Mouse (Mus musculus): ENCODE data around the gene Rnase9. TPM values are rescaled to one million over a fixed set of nuclear protein-coding genes. Genes with fewer than 3 reads are reported as not detected.
A peak's percentile ranks its signal among the peaks of the same experiment; 100 is the strongest.
"Not testable (repeated sequence)": the region's sequence is repeated elsewhere in the genome, so short reads cannot be mapped to it uniquely, and the experiment has no call there.

Rnase9 gene
- total RNA-seq, 2 experiments from 2014 or later = not detected

DNA sequence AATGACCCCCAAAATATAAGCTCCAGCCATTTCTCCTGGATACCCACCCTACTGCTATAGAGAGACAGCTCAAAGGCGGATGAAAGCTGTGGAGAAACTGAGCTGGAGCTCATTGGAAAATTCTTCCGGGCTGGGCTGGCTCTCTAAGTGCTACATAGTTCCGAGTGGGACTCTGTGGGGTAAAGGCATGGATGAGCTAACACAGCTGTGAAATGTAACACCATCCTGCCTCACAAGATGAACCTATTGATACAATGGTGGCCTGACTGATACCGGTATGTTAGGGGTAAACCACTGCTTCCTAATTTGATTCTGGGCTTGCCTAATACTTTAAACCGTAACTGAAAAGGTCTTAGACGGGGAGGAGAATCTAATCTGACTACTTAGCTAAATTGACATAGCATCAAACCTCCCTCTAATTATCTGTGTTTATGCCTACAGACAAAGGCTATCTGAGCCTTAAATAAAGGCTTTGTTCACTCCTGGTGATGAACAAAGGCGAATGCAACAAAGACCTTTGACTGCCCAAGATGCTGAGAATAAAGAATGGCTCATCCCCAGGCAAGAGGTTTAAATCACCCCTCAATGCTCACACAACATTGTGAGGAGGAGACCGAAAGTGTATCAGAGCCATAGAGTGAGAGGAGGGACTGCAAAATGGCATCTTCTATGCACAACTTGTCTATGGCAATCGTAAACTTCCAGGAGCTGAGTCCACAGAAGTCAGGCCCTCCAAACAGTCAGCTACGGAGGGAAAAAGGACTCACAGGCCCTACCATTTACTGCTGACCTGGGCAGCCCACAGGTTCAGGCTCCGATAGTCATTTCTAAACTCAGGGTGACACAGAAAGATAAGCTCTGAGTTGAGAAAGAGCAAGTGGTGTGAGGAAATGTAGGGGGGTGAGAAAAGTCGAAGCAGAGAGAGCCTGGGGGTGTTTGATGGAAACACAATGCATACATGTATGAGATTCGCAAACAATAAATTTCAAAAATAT lies 12.9 kb upstream of the Rnase9 start:
- DNase-seq = no peak
- intact Hi-C loops (cut with DNase I; ENCODE audit: low total_unique reads) = no loop called here

DNA sequence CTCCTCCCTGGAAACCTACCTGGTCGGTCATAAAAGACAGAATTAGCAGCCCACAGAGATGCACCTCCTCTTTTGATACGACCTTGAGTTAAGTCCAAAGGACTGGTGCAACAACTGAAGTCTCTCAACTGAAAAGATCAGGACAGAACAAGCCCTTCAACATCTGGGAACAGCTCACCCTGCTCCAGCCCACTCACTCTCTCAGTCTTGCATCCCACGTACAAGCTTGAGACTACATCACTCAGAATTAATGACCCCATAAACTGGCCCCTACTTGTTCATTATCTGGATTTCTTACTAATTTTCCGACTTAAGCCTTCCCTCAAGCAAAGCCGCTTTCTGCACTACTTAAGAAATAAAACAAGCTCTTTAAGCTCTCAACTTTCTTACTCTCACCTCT lies 11.5 kb upstream of the Rnase9 start:
- intact Hi-C loops (cut with DNase I; ENCODE audit: low total_unique reads) = no loop called here
- DNase-seq = no peak

DNA sequence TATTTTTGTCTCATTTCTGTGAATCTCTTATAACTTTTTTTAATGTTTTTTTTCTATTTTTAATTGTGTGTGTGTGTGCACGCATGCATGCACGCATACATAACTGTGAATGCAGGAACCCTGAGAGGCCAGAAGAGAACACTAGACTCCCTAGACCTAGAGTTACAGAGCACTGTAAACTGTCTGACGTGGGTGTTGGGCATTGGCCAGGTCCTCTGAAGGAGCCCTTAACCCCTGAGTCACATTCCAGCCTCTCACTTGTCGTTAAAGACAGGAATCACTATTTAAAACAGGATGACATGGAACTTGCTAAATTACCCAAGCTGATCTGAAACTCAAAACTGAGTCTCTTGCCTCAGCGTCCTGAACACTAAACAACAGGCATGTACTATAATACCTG lies 10.3 kb upstream of the Rnase9 start:
- intact Hi-C loops (cut with DNase I; ENCODE audit: low total_unique reads) = no loop called here
- DNase-seq = no peak

DNA sequence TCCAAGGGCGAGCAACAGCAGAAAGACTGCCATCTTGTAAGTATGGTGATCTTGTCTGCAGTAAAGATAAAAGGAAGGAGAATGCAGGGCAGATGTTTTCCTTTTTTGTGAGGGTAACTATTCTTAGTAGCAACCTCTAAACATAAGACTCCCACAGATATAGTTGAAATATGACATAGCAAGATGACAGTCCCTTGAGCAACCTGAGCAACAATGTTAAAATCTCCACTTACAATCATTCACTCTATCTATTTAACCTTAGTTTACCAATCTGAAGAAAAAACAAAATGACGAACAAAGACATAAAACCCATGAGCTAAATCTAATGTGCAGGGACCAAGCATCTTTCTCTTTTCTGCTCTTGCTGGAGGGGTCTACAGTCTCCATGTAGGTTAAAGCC lies 8.4 kb upstream of the Rnase9 start, which contains the start of gene Rnase11:
Gene Rnase11 (minus strand): TSS at position 101 of the 400 bp plus-strand sequence.
- DNase-seq = no peak
- intact Hi-C loops (cut with DNase I; ENCODE audit: low total_unique reads) = no loop called here

DNA sequence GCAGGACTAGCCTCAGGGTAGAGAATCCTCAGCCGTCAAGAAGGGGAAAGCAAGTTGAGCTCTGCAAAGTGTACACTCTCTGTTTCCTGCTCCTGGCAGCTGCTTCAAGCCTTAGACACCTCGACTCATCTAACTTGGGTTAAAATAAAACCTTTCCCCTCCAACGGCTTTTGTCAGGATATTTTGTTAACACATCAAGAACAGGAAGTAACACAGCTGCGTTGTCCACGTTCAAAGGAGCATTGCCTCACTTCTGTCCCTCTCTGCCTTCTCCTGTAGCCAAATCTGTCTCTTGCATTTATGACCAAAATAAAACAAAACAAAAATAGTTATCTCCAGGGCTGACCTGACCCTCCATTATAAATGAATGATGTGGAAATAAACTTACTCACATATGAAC lies 6.2 kb upstream of the Rnase9 start:
- intact Hi-C loops (cut with DNase I; ENCODE audit: low total_unique reads) = no loop called here
- no peak for DNase-seq

DNA sequence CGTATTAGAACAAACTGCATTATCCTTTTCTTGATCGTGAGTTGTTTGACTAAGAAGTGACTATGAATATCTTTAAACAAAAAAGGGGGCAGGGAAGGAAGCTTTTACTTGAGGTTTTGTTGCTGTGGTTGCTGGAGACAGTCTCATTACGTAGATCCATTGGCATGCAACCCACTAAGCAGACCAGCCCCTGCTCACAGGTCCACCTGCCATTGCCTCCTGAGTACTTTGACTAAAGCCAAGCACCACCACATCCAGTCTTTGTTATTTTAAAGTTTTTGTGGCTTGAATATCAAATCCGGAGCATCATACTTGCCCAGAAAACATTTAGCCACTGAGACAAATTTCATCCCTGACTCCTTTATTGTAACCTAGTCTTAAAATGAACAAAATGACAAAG lies 5.5 kb downstream of the Rnase9 start:
- intact Hi-C loops (cut with DNase I; ENCODE audit: low total_unique reads) = no loop called here
- no peak for DNase-seq

DNA sequence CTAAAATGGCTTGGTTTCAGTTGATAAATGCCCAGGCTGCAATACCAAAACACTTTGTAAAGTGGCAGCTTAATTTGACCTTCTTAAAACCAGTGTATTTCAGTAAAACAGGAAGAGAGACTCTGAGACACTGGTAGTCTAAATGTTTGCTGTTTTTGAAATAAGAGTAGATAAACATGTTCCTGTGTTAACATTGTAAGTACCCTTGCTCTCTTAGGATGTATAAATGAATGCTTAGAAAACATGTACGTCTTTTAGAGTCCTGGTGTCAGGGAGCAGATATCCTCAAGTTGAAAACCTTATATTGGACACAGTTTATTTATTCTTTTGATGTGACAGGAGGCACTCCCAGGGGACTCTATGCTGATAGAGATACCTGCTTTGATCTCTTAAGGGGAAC lies 6.5 kb downstream of the Rnase9 start:
- no peak for DNase-seq
- intact Hi-C loops (cut with DNase I; ENCODE audit: low total_unique reads) = no loop called here

DNA sequence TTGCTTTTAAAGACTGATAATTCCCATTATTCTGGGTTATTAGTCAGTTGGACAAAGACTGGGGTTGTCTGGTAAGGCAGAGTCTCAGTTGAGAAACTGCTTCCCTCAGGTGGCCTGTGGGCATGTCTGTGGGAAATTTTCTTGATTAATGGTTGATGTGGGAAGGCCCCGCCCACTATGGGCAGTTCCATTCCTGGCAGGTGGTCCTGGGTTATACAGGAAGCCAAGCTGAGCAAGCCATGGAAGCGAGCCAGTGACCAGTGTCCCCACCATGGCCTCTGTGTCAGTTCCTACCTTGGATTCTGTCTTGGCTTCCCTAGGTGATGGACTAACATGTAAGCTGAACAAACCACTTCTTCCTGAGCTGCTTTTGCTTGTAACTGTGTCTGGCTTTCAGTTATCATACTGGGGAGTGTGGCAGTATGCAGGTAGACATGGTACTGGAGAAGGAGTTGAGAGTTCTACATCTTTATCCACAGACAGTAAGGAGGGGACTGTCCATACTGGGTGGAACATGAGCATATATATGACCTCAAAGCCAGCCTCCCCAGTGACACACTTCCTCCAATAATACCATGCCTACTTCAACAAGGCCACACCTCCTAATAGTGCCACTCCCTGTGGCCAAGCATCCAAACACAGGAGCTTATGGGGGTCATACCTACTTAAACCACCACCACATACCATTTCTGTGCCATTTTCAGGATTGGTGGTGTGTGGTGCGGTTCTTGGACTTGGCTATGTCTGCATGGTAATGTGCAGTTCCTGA lies 14.1 kb downstream of the Rnase9 start:
- intact Hi-C loops (cut with DNase I; ENCODE audit: low total_unique reads) = loop anchor here (5.0 kb wide), 2 partner anchors 35 to 70 kb away; no protein-coding TSS in a partner anchor

DNA sequence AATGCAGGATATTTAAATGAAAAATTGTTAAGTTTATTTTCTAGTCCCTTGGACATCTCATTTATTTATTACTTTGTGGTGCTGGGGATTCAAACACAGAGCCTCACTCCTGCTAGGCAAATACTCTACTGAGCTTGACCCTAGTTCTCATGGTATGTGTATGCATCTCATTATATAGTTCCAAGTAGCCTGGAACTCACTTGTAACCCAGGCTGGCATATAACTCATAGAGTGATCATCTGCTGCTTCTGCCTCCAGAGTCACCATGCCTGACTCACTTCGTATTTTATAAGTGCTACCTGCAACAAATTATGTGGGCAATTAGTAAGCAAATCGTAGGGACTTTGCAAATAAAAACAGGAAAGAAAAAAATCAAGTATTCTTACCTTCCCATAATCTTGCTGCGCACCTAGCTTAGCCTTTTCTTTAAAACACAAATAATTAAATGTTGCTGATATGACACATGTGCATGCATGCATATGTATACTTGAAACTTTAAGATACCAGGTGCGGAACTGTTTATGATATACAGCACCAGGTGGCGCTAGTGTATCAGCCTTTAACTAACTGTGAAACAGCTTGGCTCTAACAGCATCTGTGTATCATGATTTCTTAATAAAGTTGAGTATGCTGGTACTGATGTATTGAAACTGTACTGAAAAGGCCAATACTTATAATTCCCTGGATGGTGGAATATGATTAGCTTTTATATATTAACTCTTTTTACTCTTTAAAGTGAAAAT lies 15.1 kb downstream of the Rnase9 start:
- peak; percentile 49 for DNase-seq
- intact Hi-C loops (cut with DNase I; ENCODE audit: low total_unique reads) = loop anchor here (5.0 kb wide), 2 partner anchors 36 to 71 kb away; no protein-coding TSS in a partner anchor

More for the DNA sequence above, 14.1 kb downstream of the Rnase9 start:
- DNase-seq = no peak

DNA sequence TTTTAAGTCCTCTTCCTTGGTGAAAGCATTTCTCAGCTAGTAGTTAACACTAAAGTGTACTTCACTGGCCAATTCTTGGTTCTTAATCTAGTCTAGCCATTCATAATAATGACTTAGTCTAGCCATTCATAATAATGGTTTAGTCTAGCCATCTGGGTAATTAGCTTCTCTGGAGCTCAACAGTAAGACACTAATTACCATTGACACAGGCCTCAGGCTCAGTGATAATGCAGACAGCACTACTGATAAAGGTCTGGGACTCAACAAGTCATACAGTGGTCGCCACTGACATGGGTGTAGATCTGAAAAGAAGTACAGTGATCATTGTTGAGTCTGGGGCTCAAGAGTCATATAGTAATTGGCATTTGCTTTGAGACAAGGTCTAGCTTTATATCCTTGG lies 16.8 kb downstream of the Rnase9 start:
- DNase-seq = no peak
- intact Hi-C loops (cut with DNase I; ENCODE audit: low total_unique reads) = loop anchor here (5.0 kb wide), 2 partner anchors 37 to 72 kb away; no protein-coding TSS in a partner anchor

DNA sequence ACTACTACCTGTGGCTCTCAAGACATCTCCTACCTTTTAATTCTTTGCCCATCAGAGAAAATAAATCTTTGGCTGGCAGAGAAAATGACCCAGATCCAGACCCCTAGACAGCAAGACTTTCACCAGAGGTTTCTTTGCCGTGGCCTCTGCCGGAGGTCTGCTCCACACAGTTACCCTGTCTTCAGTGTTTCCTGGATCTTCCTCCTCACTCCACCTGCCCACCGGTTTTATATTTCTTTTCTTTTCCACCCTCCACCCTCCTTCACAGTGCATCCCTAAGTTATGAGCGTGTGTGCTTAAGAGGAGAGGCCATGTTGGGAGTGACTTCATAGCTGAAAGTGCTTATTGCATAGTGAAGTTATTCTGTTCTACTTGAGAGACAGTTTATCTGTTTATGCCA lies 18.2 kb downstream of the Rnase9 start:
- intact Hi-C loops (cut with DNase I; ENCODE audit: low total_unique reads) = no loop called here
- DNase-seq = no peak

DNA sequence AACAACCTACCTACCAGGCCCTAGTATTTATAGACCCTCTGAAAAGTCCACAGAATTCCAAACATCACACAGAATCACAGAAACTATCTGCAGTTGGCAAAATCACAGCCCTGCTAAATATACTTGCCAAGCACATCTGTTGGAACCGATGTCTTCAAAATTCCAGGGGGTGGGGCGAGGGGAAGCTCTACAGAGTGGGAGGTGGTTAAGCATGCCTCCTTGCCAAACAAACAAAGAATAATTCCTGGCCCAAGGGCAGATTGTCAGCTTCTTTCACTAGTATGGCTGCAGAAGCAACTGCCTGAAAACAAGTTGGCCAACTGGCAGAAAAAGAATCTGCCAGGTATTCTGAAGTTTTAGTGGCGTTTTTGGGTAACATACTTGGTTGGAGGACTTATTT lies 24.4 kb downstream of the Rnase9 start:
- intact Hi-C loops (cut with DNase I; ENCODE audit: low total_unique reads) = no loop called here
- DNase-seq = peak; percentile 37

DNA sequence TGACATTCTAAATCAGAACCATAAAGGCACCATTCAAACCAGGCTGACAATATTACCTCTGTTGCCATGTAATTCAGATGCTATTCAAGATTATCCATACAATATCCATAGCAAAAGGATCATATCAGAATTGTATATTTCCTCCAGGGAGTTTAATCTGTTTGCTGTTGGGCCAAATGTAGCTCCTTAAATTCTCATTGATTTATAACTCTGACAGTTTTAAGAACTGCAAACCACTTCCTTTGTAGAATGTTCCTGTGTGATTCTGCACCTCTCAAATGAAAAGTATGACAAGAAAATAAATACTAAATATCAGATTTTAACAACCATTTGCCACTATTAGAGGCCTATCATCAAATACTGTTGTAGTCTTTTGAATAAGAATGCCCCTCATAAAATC lies 25.9 kb downstream of the Rnase9 start:
- intact Hi-C loops (cut with DNase I; ENCODE audit: low total_unique reads) = no loop called here
- no peak for DNase-seq

DNA sequence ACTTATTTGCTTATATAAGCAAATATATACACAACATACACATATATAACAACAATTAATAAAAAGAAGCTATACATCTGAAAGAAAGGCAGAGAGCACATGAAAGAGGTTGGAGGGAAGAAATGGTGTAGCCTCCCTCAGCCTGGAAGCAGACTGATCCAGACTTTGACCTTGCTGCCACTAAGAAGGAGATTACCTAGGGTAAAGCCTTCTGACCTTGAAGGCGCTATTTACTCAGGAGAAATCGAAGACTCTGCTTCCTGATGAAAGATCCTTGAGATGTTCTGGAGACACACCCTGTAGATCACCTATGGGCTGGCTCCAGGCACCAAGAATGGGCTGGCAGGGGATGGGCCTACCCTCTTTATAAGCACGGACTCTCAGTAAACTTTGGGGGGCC lies 26.9 kb downstream of the Rnase9 start:
- intact Hi-C loops (cut with DNase I; ENCODE audit: low total_unique reads); DNase-seq: not testable (repeated sequence)

DNA sequence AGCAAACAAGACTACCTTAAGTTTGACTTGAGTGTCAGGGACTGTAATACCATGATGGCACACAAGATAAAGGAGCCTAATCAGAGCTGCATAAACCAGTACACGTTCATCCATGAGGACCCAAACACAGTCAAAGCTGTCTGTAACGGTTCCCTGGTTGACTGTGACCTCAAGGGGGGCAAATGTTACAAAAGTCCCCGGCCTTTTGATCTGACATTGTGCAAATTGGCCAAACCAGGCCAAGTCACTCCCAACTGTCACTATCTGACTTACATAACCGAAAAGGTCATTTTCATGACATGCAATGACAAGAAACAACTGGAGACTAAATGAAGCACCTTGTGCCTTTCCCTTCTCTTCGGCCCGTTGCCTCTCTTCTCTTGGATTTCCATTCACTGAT lies 32.1 kb downstream of the Rnase9 start:
- DNase-seq = no peak
- intact Hi-C loops (cut with DNase I; ENCODE audit: low total_unique reads) = no loop called here

DNA sequence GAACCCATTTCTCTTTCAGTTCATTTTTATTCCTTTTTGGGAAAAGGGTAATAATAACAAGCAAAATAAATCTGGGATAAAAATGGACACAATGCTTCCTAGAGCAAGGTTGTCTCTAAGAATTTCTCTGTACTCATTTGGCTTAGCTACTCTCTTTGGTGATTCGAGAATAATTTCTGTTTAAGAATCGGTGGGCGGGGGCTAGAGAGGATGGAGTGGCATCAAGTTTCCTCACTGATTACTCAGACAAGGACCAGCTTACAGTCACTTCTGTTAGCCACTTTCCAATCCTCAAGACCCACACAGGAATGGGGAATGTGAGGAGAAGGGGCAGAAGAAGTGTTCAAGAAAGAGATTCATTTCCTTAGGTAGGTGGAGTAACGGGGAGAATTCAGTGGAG lies 32.9 kb downstream of the Rnase9 start:
- intact Hi-C loops (cut with DNase I; ENCODE audit: low total_unique reads) = no loop called here
- DNase-seq = no peak

DNA sequence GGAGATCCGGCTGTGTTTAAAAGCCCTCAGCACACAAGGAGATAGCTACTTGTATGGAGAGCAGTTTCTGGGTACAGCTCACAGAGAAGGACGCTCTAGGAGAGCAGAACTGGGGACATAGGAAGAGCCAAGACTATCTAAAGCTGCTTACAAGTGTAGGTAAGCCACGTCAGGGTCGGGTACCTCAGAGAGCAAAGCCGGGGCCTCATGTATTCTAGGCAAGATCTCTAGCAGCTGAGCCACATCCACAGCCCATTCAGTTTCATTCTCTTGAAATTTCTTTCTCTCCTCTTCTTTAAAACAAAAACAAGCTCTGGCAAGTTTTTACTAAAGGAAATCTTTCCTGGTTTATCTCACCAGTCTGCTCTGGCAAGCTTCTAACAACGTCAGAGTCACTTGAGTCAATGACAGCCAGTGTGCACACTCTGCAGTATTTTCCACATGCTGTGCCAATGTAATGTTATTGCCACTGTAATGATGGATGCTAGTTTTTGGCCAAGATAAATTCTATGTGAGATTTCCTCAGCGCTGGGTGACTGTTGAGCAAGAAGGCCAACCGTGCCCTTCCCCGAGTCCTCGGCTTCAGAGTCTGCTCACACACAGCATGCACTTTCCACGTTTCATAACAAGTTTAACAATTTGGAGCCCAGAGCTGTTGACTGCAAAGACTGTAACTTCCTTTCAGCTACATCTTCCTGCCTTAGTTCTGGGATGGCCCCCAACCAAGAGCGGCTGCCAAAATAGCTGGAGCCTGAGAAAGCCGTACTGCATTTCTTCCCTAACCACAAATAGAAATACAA lies 33.6 kb downstream of the Rnase9 start:
- intact Hi-C loops (cut with DNase I; ENCODE audit: low total_unique reads) = no loop called here
- DNase-seq = peak; percentile 72

DNA sequence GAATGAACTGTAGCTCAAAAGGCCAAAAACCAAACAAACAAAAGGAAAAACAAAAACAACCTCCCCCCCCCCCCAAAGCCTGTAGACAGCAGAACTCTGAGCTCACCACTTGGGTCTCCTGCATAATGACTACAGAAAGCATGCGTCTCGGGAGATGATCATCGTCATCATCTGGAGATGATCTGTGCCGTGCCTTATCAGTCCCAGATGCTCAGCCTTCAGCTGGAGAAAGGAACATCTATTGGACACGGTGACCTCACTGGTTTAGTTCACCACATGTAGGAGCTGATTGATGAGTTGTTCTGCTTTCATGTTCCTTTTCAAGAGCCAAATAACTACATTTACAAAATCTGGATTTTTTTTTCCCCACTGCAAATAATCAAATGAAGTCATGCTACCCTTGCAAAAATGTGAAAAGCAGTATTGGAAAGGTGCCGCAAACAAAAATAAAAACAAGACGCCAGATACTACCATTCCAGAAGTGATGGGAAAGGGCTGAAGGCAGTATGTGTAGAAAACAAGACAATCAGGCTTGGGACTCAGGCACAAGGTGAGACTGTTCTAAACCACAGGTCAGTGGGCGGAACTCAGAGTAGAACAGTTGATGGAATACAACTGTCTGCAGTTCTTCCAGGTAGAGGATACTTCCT lies 34.4 kb downstream of the Rnase9 start, which contains the start of gene Rnase10:
Gene Rnase10 (plus strand): TSS at position 600 of the 650 bp plus-strand sequence.
- intact Hi-C loops (cut with DNase I; ENCODE audit: low total_unique reads) = no loop called here
- no peak for DNase-seq
